Mouse (Mus musculus) forebrain, embryonic 15.5 days (tissue): ENCODE data around the gene Wdr44. TPM values are rescaled to one million over a fixed set of nuclear protein-coding genes. Genes with fewer than 3 reads are reported as not detected.

Source experiments
- polyA plus RNA-seq: library from polyadenylated mRNA; unstranded; fragments of >200 nt; fragmentation: Nextera tagmentation; extraction: Ambion mirVana; gene quantifications from 2 replicates; pipeline ENCODE4 v1.2.1, GENCODE M21; 2015

Wdr44 gene
- polyA plus RNA-seq, 1 experiment from 2014 or later: 17.4 TPM

Other genes with a start within 250 kb of the Wdr44 start
- not detected in 2 replicates for gene Gm4907, start 189.5 kb downstream of the Wdr44 start, polyA plus RNA-seq